Mouse (Mus musculus) stomach, postnatal 0 days (tissue): ENCODE data around the gene Xpr1. TPM values are rescaled to one million over a fixed set of nuclear protein-coding genes. Genes with fewer than 3 reads are reported as not detected.

Source experiments
- ATAC-seq: fragments of 200-750 bp; cut with Nextera tagmentation; 2 replicates; pipeline ENCODE4 v1.8.0; 2017; ENCODE audit not compliant: low FRiP score, low TSS enrichment
- DNase-seq: peaks from one replicate; pipeline ENCODE4 v3.0.0-alpha.2; 2016; ENCODE audit warnings: low spot score
- H3K27ac ChIP-seq: fragments of 300-500 bp; sonication (generic); replicated peaks from 2 replicates; pipeline ENCODE4 v1.5.1; 2014; ENCODE audit warnings: mild to moderate bottlenecking, control low read depth
- H3K27me3 ChIP-seq: fragments of 300-500 bp; sonication (generic); 2 replicates; pipeline ENCODE4 v1.6.1; 2014; ENCODE audit warnings: low read length; ENCODE audit not compliant: control insufficient read depth, insufficient read depth
- H3K36me3 ChIP-seq: fragments of 300-500 bp; sonication (generic); 2 replicates; pipeline ENCODE4 v1.6.1; 2014; ENCODE audit warnings: low read length, mixed read lengths; ENCODE audit not compliant: control insufficient read depth, insufficient read depth
- H3K4me1 ChIP-seq: fragments of 300-500 bp; sonication (generic); replicated peaks from 2 replicates; pipeline ENCODE4 v1.6.1; 2014; ENCODE audit warnings: antibody characterized with exemption; ENCODE audit not compliant: control insufficient read depth, insufficient read depth
- H3K4me2 ChIP-seq: fragments of 300-500 bp; sonication (generic); replicated peaks from 2 replicates; pipeline ENCODE4 v1.6.1; 2014; ENCODE audit warnings: low read depth, mild to moderate bottlenecking, control low read depth, moderate library complexity
- H3K4me3 ChIP-seq: fragments of 300-500 bp; sonication (generic); 2 replicates; pipeline ENCODE4 v1.5.1; 2014; ENCODE audit warnings: low read depth, low read length, control low read depth
- H3K9ac ChIP-seq: fragments of 300-500 bp; sonication (generic); 2 replicates; pipeline ENCODE4 v1.6.1; 2014; ENCODE audit warnings: mild to moderate bottlenecking, low read length, control low read depth, mixed read lengths
- H3K9me3 ChIP-seq: fragments of 300-500 bp; sonication (generic); 2 replicates; pipeline ENCODE4 v1.6.1; 2016; ENCODE audit warnings: low read length; ENCODE audit not compliant: control insufficient read depth
- CTCF ChIP-seq: IDR thresholded peaks from 2 replicates; pipeline ENCODE4 v1.5.1; 2016; ENCODE audit warnings: antibody characterized with exemption, low read depth, mild to moderate bottlenecking, moderate library complexity
- EP300 ChIP-seq: optimal IDR thresholded peaks from 2 replicates; pipeline ENCODE3; 2016; ENCODE audit warnings: antibody characterized with exemption
- WGBS: fragments of 180-500 bp; shearing (Covaris S2); extraction: QIAGEN DNeasy Blood & Tissue Kit; methylation state at CpG from one replicate; pipeline ENCODE4 v1.1.7; 2014; 5-methylcytosine and 5-hydroxymethylcytosine counted together
- polyA plus RNA-seq: library from polyadenylated mRNA; unstranded; fragments of >200 nt; fragmentation: Nextera tagmentation; extraction: Ambion mirVana; gene quantifications from 2 replicates; pipeline ENCODE4 v1.2.1, GENCODE M21; 2015

Gene Xpr1
- polyA plus RNA-seq, 1 experiment from 2014 or later = 2.9 TPM

- DNase-seq (peak; percentile 41), ATAC-seq (peak; percentile 80)
- no peaks in the 10 kb centered on the region for H3K4me1 ChIP-seq
- H3K4me2 ChIP-seq = peak within 1 kb of the TSS; percentile 71
- H3K4me3 ChIP-seq = peak within 1 kb of the TSS; percentile 56
- H3K9ac ChIP-seq = peak within 1 kb of the TSS; percentile 86
- H3K36me3 ChIP-seq = no peaks in the 10 kb centered on the region
- TF ChIP-seq EP300 (no peak), CTCF (peak; percentile 10; the same call in 1 of the 2 replicates)
- H3K27me3 ChIP-seq = no peaks in the 10 kb centered on the region
- 3% methylated on average over 75 of the region's 85 CpGs for WGBS
- peak within 1 kb of the TSS; percentile 87 for H3K27ac ChIP-seq
- no peaks in the 10 kb centered on the region for H3K9me3 ChIP-seq
These were observed 173.1 kb downstream of the Xpr1 start, which contains the start of gene BC034090 for GRCm38 (mm10) chr1:155243797-155244770. Gene BC034090 (minus strand): TSS chr1:155244444.

GRCm38 (mm10) chr1:155242488-155242745 is 174.8 kb downstream of the Xpr1 start:
- Histone ChIP-seq H3K4me2 (no peak overlapping the region), H3K27me3 (no peaks in the 10 kb centered on the region), H3K4me1 (no peaks in the 10 kb centered on the region), H3K27ac (no peak overlapping the region), H3K4me3 (no peak overlapping the region), H3K9me3 (no peaks in the 10 kb centered on the region), H3K9ac (no peak overlapping the region), H3K36me3 (no peaks in the 10 kb centered on the region)
- TF ChIP-seq CTCF (no peak), EP300 (no peak)
- no peak for ATAC-seq
- WGBS = 64% methylated on average over 1 of the region's 1 CpGs
- no peak for DNase-seq

- Histone ChIP-seq H3K9me3 (no peaks in the 10 kb centered on the region), H3K27me3 (no peaks in the 10 kb centered on the region), H3K4me2 (no peak overlapping the region), H3K9ac (no peak overlapping the region), H3K27ac (no peak overlapping the region), H3K4me1 (no peaks in the 10 kb centered on the region), H3K4me3 (no peak overlapping the region), H3K36me3 (no peaks in the 10 kb centered on the region)
- TF ChIP-seq CTCF (no peak), EP300 (no peak)
- whole genome bisulfite sequencing = 82% methylated on average over 12 of the region's 12 CpGs
- ATAC-seq = no peak
- no peak for DNase-seq
These were observed 175.3 kb downstream of the Xpr1 start for GRCm38 (mm10) chr1:155241701-155242487.

- no peak for DNase-seq
- WGBS = 75% methylated on average over 6 of the region's 6 CpGs
- Histone ChIP-seq H3K9ac (no peak overlapping the region), H3K36me3 (no peaks in the 10 kb centered on the region), H3K4me2 (no peak overlapping the region), H3K27me3 (no peaks in the 10 kb centered on the region), H3K9me3 (no peaks in the 10 kb centered on the region), H3K4me1 (no peaks in the 10 kb centered on the region), H3K4me3 (no peak overlapping the region), H3K27ac (no peak overlapping the region)
- no peak for ATAC-seq
- TF ChIP-seq EP300 = no peak
- TF ChIP-seq CTCF = no peak
These were observed 177.1 kb downstream of the Xpr1 start for GRCm38 (mm10) chr1:155239962-155240717.

GRCm38 (mm10) chr1:155239169-155239568 is 178.0 kb downstream of the Xpr1 start:
- H3K4me2 ChIP-seq = no peak overlapping the region
- H3K36me3 ChIP-seq = no peaks in the 10 kb centered on the region
- no peak overlapping the region for H3K9ac ChIP-seq
- H3K27me3 ChIP-seq = no peaks in the 10 kb centered on the region
- H3K27ac ChIP-seq = no peak overlapping the region
- DNase-seq (no peak), ATAC-seq (no peak)
- H3K9me3 ChIP-seq = no peaks in the 10 kb centered on the region
- 86% methylated on average over 4 of the region's 4 CpGs for WGBS
- no peaks in the 10 kb centered on the region; the same call in 1 of the 2 replicates for H3K4me1 ChIP-seq
- H3K4me3 ChIP-seq = no peak overlapping the region
- TF ChIP-seq EP300 = no peak
- TF ChIP-seq CTCF = no peak
